22 mouse cellular contexts compared by ENCODE assay signal in genomic region chr19:53400332-53401110, GRCm38 (mm10). TPM values are rescaled to one million over a fixed set of nuclear protein-coding genes. Genes with fewer than 3 reads are reported as not detected.
DNase-seq lines count a peak whose midpoint lies in the region; ATAC-seq and TF ChIP-seq lines count a peak whose summit lies in the region.
"Had no signal": no experiment of that assay in that cellular context is flagged by ENCODE, and none has a peak within 500 bp of the region (broad histone marks: within the 10 kb centered on the region; RNA-seq: fewer than 3 reads in every experiment).

No protein-coding gene starts in this region.

- no peaks in the 10 kb centered on the region for H3K9me3 ChIP-seq in liver, postnatal 0 days (ENCODE audit: low read length)
- H3K9me3 ChIP-seq in MEL (replicated peaks; ENCODE audit: insufficient read depth, low read length): no peaks in the 10 kb centered on the region
- H3K9me3 ChIP-seq: liver, embryonic 15.5 days had no signal

- no peaks in the 10 kb centered on the region for H3K27me3 ChIP-seq in liver, postnatal 0 days (ENCODE audit: insufficient read depth, low read length)
- H3K27me3 ChIP-seq in MEL (ENCODE audit: control insufficient read depth in 1 of 2, insufficient read depth in 2 of 2, low read length in 2 of 2): no peaks in the 10 kb centered on the region
- H3K27me3 ChIP-seq: forebrain, embryonic 12.5 days; liver, embryonic 15.5 days had no signal

- H3K4me1 ChIP-seq in liver, postnatal 0 days (ENCODE audit: insufficient read depth): peaks cover 9% of the 10 kb centered on the region; the same call in 1 of the 2 replicates
- H3K4me1 ChIP-seq in MEL (ENCODE audit: control insufficient read depth in 1 of 2, insufficient read depth in 2 of 2, low read length in 2 of 2): peaks cover 14 to 22% of the 10 kb centered on the region in 2 experiments
- H3K4me1 ChIP-seq: forebrain, embryonic 12.5 days had no signal

- peak; percentile 60 for TF ChIP-seq RAD21 in MEL (IDR thresholded peaks at IDR 0.05; ENCODE audit: low read depth, low read length)

- peak; percentile 81 for DNase-seq in heart, adult 11 months
- DNase-seq in heart, adult 9 months (ENCODE audit: low spot score in 2 of 2): no peak
- DNase-seq in liver, postnatal 0 days: no peak
- DNase-seq in liver: no peak
- DNase-seq in MEL (ENCODE audit: low read depth, low spot score): no peak
- DNase-seq in cerebellum, postnatal 14 days: peak; percentile 52 to 66
- DNase-seq: adrenal gland, postnatal 25 days; heart, adult 18-20 months; heart, postnatal 14 days; kidney, adult 9 months; right cerebral cortex, postnatal 25 days had no signal

- WGBS in liver, postnatal 0 days (ENCODE audit: insufficient replicate concordance): 71% methylated on average over 16 of the region's 16 CpGs

- TF ChIP-seq CTCF in liver, postnatal 0 days (IDR thresholded peaks at IDR 0.05; ENCODE audit: low read depth): peak; percentile 20
- TF ChIP-seq CTCF in MEL (IDR thresholded peaks at IDR 0.05 in 2 of 3, conservative IDR thresholded peaks at IDR 0.05 in 1 of 3; ENCODE audit: control insufficient read depth in 1 of 3, insufficient read depth in 1 of 3, low read depth in 2 of 3, low read length in 3 of 3, poor library complexity in 1 of 3, severe bottlenecking in 1 of 3): peak; percentile 21 to 60 (median 39); a peak in 3 of 6 replicates

- H3K4me3 ChIP-seq in liver, postnatal 0 days (ENCODE audit: low read depth, low read length): no peak overlapping the region
- H3K4me3 ChIP-seq in MEL (ENCODE audit: control insufficient read depth in 1 of 2, insufficient read depth in 1 of 2, low read depth in 2 of 2, low read length in 2 of 2): no peak overlapping the region
- H3K4me3 ChIP-seq: forebrain, embryonic 12.5 days; liver, embryonic 15.5 days had no signal

- no peak for TF ChIP-seq POLR2A in MEL (IDR thresholded peaks at IDR 0.05; ENCODE audit: control insufficient read depth in 1 of 2, insufficient read depth in 1 of 2, low read depth in 1 of 2, low read length in 2 of 2, poor library complexity in 1 of 2)

- ATAC-seq in liver, postnatal 0 days: no peak
- no peak for ATAC-seq in activated CD4-positive, CD25-positive, alpha-beta regulatory T cell, adult 4 months

- no peak overlapping the region for H3K4me2 ChIP-seq in liver, postnatal 0 days (ENCODE audit: low read depth, low read length)
- H3K4me2 ChIP-seq: forebrain, embryonic 12.5 days; hindbrain, embryonic 14.5 days; liver, embryonic 15.5 days had no signal

- no peak overlapping the region for H3K9ac ChIP-seq in liver, postnatal 0 days (replicated peaks)
- H3K9ac ChIP-seq in MEL (ENCODE audit: control insufficient read depth, low read depth, low read length, poor library complexity, severe bottlenecking): no peak overlapping the region
- H3K9ac ChIP-seq: forebrain, embryonic 12.5 days; hindbrain, embryonic 14.5 days; liver, embryonic 15.5 days had no signal

- H3K79me2 ChIP-seq in MEL (ENCODE audit: control insufficient read depth, insufficient read depth, low read length, poor library complexity): no peaks in the 10 kb centered on the region

- H3K27ac ChIP-seq in liver, postnatal 0 days (ENCODE audit: low read depth): no peak overlapping the region
- no peak overlapping the region for H3K27ac ChIP-seq in MEL (ENCODE audit: control insufficient read depth, low read depth, low read length)
- H3K27ac ChIP-seq: forebrain, embryonic 12.5 days; hindbrain, embryonic 14.5 days; liver, embryonic 15.5 days had no signal

- H3K36me3 ChIP-seq in liver, postnatal 0 days (replicated peaks; ENCODE audit: insufficient read depth, low read length): no peaks in the 10 kb centered on the region
- H3K36me3 ChIP-seq in MEL (ENCODE audit: control insufficient read depth in 1 of 2, insufficient read depth in 2 of 2, low read length in 2 of 2): peaks cover 0 to 18% of the 10 kb centered on the region in 2 experiments; a peak in 2 of 4 replicates
- H3K36me3 ChIP-seq: forebrain, embryonic 12.5 days; liver, embryonic 15.5 days had no signal

- TF ChIP-seq EP300 in liver, postnatal 0 days (IDR thresholded peaks at IDR 0.05; ENCODE audit: low read depth): no peak
- TF ChIP-seq EP300 in MEL (IDR thresholded peaks at IDR 0.05; ENCODE audit: low read depth in 1 of 2, low read length in 2 of 2): no peak

TF ChIP-seq in MEL, 35 proteins besides CTCF, POLR2A, EP300 and RAD21:
- 0 out of 2 replicates have a peak, but pooled peaks have one; percentile 23 for TF ChIP-seq ELF1 (IDR thresholded peaks at IDR 0.05; ENCODE audit: low read depth, low read length)
- TF ChIP-seq USF1 (IDR thresholded peaks at IDR 0.05; ENCODE audit: low read depth, low read length): peak; percentile 18; the same call in 1 of the 2 replicates
- no peak for TF ChIP-seq MYB (IDR thresholded peaks at IDR 0.05; ENCODE audit: low read depth, low read length)
- TF ChIP-seq ZKSCAN1 (IDR thresholded peaks at IDR 0.05; ENCODE audit: low read depth, low read length): no peak
- TF ChIP-seq MEF2A (IDR thresholded peaks at IDR 0.05; ENCODE audit: extremely low read depth, insufficient replicate concordance, low read depth, low read length, poor library complexity, severe bottlenecking): no peak
- no peak for TF ChIP-seq GATA1 (IDR thresholded peaks at IDR 0.05; ENCODE audit: low read depth, low read length)
- TF ChIP-seq HCFC1 (IDR thresholded peaks at IDR 0.05; ENCODE audit: low read depth, low read length): no peak
- TF ChIP-seq CHD1 (IDR thresholded peaks at IDR 0.05; ENCODE audit: low read depth, low read length): no peak
- peak; percentile 51 for TF ChIP-seq SMC3 (IDR thresholded peaks at IDR 0.05; ENCODE audit: low read depth, low read length)
- peak; percentile 32 for TF ChIP-seq ZC3H11A (IDR thresholded peaks at IDR 0.05; ENCODE audit: low read depth, low read length)
- TF ChIP-seq SIN3A (IDR thresholded peaks at IDR 0.05; ENCODE audit: low read length): no peak
- TF ChIP-seq GABPA (IDR thresholded peaks at IDR 0.05; ENCODE audit: low read depth, low read length): no peak
- TF ChIP-seq NELFE (IDR thresholded peaks at IDR 0.05; ENCODE audit: low read depth, low read length): no peak
- TF ChIP-seq USF2 (IDR thresholded peaks at IDR 0.05; ENCODE audit: borderline replicate concordance in 1 of 2, insufficient read depth in 1 of 2, low read depth in 1 of 2, low read length in 2 of 2): no peak

RNA-seq across cellular contexts. Expression of gene Smndc1, which starts 10.1 kb away (rescaled TPM):
- polyA plus RNA-seq in liver, postnatal 0 days (2015; fragmentation: Nextera tagmentation; extraction: Ambion mirVana): 18.9 and 21.7 TPM in 2 replicates
- 27.5 and 29.3 TPM in 2 replicates for total RNA-seq in MEL (2012; rRNA removed)
- 100 to 1,000 TPM; 114 to 166 TPM for polyA plus RNA-seq in MEL (2012; ENCODE audit: insufficient read depth in 1 of 2, insufficient read length in 2 of 2, low read depth in 1 of 2, low replicate concordance in 2 of 2, missing spikeins in 1 of 2)
- 10 to 100 TPM; 35.9 TPM for polyA plus RNA-seq in activated CD4-positive, CD25-positive, alpha-beta regulatory T cell, adult 4 months (2017; shearing (Covaris generic))

RNA-seq across cellular contexts. Expression of gene Gm10197, which starts 29.0 kb away (rescaled TPM):
- polyA plus RNA-seq in liver, postnatal 0 days (2015; fragmentation: Nextera tagmentation; extraction: Ambion mirVana): not detected in 2 replicates
- total RNA-seq in MEL (2012; rRNA removed): 4.8 and 5.4 TPM in 2 replicates
- 10 to 100 TPM in 1 of 2 experiments, not detected in 1; 53.0 TPM for polyA plus RNA-seq in MEL (2012; ENCODE audit: insufficient read depth in 1 of 2, insufficient read length in 2 of 2, low read depth in 1 of 2, low replicate concordance in 2 of 2, missing spikeins in 1 of 2)
- polyA plus RNA-seq in activated CD4-positive, CD25-positive, alpha-beta regulatory T cell, adult 4 months (2017; shearing (Covaris generic)): not detected
- total RNA-seq: adrenal gland, postnatal 25 days; gastrocnemius, adult 8-10 months; heart, adult 18-20 months; heart, postnatal 14 days; layer of hippocampus, postnatal 25 days; left cerebral cortex, postnatal 14 days had no signal
- polyA plus RNA-seq: hindbrain, embryonic 14.5 days; large intestine, adult 2 months; limb, embryonic 14.5 days; liver, embryonic 15.5 days; spleen, adult 2 months; stomach, embryonic 14.5 days had no signal

Comparison
In these comparisons a context has a peak if more than half of its experiments do, and no peak if none do; other contexts are left out.
1. DNase-seq: peak in heart, adult 11 months (single experiment) and cerebellum, postnatal 14 days (2 of 2); none in heart, adult 9 months (0 of 2), liver, postnatal 0 days (single experiment), liver (single experiment) and MEL (single experiment).